Mouse (Mus musculus): Measurements from ENCODE around the gene Ccdc177.

The Ccdc177 gene

GRCm38 (mm10) chr12:80783889-80784288 is 23.4 kb upstream of the Ccdc177 start:
- DNase-seq: peak; percentile 92

GRCm38 (mm10) chr12:80782892-80783291 is 22.4 kb upstream of the Ccdc177 start:
- no peak for DNase-seq

- no peak for DNase-seq
Measured at GRCm38 (mm10) chr12:80782190-80782589, 21.7 kb upstream of the Ccdc177 start.

DNA sequence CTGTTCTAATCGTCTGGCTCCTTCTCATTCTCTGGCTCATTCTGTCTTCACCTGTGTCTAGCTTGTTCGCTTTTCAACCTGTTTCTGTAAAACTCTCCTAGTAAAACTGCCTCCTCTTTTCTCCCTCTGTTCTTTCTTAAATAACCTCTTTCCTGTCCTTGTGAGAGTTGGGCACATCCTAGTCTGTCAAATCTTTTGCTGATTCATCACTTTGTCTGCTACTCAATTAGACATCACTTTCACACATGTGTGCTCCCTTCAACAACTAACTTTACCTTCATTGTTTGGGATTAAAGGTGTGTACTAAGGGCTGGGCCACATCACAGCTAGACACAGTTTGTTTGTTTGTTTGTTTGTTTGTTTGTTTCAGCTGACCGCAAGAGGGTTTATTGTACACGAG is 19.3 kb upstream of the Ccdc177 start:
- DNase-seq: no peak

DNA sequence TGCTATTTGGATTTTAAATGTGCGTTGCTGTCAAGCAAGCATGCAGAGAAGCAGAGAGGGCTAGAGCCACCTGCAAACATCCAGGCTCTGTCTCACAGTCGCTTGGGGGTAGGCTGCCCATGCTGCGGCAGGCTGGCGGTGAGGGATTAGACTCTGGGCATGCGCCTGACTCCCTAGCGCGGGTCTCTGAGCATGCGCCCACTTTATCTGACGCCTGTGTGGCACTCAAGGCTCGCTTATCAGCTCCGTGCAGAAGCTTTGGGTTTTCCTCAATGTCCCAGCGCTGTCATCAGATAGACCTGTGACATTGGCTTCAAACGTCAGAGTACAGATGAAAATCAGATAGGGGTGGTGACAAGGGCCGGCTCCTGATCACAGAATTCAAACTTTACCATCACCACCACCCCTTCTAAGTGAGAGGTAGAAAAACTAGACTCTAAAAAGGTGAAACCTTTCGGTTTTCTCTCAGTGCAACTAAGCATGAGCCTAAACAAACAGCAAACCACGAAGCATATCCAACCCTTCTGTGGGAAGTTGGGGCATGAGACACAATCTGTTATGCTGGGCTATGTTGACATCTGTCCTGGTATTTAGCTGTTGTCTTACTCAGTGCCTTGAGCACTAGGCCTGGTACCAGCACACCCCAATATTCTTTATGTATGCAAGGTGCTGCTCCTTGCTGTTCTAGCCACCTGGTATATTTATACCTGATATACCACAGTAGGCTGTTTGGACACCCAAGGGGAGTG is 17.9 kb upstream of the Ccdc177 start:
- no peak for DNase-seq

DNA sequence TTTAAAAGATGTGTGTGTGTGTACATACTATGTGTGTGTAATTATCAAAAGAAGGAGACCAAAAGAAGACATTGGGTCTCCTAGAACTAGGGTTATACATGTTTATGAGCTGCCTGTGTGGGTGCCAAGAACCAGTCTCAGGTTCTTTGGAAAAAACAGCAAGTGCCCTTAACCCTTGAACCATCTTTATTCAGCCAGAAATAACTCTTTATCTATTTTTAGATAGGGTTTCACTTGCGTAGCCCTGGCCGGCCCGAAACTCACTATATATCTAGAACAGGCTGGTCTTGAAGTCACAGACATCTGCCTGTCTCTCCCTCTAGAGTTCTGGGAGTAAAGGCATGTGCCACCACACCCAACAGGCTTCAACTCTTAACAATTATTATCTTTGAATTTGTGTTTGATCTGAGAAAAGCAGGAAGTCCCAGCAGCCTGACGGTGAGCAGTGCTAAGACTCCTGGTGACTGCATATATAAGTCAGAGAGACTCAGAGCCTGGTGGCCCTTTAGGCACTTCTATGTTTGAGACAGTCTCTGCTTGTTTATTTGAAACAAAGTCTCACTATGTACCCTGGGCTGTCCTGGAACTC is 15.7 kb upstream of the Ccdc177 start:
- DNase-seq: no peak

DNA sequence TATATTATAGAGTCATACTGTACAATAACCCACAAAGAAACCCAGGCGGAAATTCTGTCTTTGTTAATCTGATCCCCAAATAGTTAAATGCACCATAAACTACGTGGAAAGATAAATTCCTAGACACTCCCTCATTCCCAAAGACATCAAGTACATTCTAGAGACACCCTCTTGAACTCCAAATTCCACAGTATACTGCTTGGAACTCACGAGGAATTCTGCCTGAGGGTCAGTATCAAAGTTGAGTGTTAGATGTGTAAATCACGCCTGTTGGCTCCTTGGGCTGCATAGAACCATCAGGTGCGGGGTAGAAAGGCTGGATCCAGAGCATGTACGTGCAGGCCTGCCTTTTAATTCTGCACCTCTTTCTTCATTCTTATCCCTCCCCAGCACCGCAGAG is 14.3 kb upstream of the Ccdc177 start:
- DNase-seq: no peak

DNA sequence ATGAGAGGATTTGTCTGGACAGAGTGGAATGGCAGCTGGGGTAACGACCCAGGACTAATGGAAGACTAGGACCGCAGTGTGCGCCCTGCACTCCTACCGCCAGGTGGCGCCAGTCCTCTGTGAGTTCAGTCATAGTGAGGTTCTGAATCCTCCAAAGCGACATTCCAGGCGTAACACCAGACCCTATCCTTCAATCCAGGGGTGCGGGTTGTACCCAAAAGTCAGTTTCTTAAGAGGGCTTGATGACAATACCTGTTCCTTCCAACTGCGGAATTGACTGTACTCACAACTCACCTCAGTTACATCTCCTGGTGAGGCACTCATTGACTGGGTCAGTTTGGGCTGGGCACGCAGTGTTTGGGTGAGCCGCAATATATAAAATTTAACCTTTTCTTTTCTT is 9.2 kb upstream of the Ccdc177 start:
- peak; percentile 83 for DNase-seq

DNA sequence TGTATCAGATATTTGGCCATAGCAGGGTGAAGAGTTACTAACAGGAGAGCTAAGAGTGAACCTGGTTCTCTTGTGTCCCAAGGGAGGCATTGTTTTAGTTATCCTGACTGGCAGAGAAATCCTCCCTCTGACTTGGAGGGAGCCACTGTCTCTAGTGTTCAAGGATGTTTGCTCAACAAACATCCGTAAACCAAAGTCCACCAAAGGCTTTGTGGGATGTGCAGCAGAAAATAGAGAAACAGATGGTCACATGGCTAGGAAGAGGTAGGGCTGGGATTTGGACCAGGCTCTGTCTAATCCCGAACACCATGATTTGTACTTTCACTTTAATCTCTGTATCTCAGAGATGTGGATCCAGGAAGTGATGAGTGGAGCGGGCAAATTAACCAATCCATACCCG is 3.6 kb upstream of the Ccdc177 start:
- no peak for DNase-seq

DNA sequence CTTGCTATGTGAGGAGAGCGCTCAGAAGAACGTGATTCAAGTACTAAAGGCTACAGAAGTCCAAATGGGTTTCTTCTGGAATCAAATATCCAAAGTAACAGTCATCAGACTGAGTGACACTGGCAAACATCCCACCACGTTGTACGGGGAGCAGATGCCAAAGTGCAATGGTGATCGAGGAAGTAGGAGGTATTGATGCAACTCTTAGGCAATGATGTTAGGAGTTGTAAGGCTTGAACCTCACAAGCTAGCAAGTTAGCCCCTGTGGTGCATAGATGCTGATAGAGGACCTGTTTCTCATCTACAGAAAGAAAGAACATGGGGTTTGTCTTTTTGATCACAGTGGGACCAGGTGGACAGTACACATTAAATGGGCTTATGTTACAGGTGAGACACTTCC is 2.5 kb upstream of the Ccdc177 start:
- no peak for DNase-seq

DNA sequence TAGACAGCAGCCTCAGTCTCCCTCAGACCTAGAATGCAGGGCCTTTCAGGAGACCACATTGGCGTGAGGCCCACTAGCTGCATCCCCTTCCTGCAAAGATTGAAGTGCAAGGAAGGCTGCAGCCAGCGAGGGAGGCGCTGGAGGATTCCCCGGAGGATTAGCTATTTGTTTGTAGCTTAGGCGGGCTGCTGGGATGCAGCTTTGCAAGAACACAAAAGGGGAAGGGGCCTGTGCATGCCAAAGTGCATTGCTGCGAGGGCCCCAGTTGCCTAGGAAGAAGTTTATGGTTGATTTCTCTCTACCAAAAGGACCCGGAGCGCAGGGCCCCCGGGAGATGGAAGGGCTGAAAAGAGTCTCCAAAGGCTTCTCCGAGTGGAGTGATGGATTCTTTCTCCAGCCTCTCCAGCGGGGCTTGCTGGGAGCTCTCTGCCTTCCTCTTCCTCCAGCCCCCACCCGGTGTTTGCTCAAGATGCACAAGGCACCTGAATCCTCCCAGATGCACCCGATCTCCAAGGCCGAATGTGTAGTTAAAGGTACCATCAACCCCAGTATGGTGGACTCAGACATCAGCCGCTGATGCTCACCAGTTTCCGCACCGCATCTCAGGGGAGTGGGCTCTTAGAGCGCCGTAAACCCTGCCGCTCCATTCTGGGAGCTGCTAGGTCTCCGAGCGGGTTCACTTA is 633 bp downstream of the Ccdc177 start:
- peak; percentile 52 for DNase-seq

DNA sequence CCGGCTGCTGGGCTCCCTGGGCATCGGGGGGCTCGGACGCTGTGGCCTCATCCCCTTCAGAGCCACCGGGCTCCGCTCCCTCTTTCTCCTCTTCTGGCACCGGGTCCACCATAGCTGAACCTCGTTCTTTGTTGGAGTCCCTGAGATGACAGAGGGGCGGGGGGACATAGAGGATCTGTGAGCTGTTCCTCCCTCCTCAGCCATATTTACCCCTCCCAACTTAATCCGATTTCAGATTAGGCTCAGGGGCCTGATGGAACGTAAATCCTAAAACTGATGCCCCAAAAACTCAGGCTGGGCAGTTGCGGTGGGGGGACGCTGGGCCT is 1.1 kb downstream of the Ccdc177 start:
- DNase-seq: peak; percentile 24

GRCm38 (mm10) chr12:80758559-80759386 is 1.7 kb downstream of the Ccdc177 start:
- no peak for DNase-seq

GRCm38 (mm10) chr12:80757751-80758558 is 2.5 kb downstream of the Ccdc177 start:
- peak; percentile 39 for DNase-seq

DNA sequence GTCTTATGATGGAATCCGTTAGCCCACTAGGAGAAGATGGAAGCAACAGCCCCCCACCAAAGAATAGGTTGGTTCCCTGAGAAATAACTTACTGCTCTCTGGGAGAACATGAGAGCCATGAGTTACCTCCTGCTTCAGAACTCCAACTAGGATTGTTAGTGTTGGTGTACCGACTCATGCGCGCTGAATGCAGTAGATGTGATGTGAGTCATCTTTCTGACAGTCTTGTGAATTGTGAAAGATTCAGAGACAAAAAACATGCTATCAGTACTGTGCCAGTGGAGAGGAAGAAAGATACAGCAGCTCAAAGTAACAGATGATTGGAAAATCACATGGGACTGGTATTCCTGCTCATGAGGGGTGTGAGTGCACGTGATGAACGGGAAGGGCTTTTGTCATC is 8.9 kb downstream of the Ccdc177 start:
- DNase-seq: no peak

DNA sequence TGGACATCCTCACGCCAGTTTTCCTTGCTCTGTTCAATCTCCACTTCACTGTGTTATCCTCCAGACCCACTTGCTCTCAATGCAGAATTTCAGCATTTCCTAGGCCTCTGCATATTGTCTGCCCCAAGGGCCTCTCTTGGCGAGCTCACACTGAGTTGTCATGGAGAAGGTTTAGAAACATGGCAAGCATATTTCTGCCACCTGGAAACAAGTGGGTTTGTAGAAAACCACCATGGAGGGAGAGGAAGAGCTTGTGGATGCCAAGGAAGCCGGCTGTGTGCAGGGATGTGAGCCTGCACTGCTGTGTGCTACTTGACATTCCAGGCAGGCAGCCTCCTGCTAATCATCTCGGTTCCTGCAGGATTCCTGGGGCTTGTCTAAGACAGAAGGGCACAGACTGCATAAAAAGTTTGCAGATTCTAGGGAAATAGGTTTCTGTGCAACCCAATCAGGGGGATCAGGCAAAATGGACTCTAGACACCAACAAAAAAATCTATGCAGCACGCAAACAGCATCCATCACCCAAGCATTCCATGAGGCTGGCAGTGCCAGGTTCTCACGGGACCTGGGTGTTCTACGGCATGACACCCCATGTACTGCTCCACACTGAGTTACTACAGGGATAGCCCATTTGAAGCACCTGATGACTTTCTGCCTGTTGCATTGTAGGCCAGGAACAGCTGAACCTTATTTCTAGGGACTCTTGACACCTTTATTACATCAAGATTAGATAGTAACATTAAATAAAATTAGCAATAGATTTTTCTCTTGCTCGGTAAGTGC is 14.3 kb downstream of the Ccdc177 start:
- DNase-seq: no peak

GRCm38 (mm10) chr12:80744614-80745013 is 15.9 kb downstream of the Ccdc177 start:
- DNase-seq: no peak

DNA sequence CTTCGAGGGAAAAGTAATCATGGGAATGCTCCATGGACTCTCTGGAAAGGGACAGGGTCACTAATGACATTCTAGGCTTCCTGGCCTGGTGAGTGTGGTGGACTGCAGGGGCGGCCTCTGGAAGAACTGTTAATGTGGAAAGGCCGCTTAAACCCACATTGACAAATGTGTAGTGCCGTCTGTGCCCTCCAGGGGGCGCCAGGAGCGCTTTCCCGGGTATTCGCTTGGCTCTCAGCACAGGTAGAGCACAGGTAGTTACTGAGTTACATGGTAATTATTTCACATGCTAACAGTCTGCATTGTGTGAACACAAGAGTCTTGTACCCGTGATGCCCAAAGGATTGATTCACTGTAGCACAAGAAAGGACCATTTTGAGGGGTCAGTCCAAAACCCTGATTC is 21.0 kb downstream of the Ccdc177 start:
- peak; percentile 48 for DNase-seq

DNA sequence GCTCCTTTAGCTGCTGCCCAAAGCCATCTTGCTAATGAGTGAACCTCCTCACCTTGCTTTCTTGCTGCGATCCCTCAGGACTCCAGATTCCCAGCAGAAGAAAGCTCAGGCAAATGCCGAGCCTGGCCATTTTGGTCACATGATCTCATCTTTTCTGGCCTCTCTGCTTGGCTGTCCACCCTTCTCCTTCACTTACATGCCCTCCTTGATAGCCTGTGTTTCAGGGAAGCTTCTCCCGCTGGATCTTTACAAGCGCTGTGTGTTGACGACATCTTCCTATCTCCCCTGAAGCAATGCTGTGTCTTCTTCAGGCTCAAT is 23.2 kb downstream of the Ccdc177 start:
- no peak for DNase-seq

GRCm38 (mm10) chr12:80736464-80737282 is 23.8 kb downstream of the Ccdc177 start:
- DNase-seq: no peak
